Mouse (Mus musculus) E14TG2a.4 (cell line): ENCODE measurements around the gene Ky.

ENCODE experiments used
- H3K27me3 ChIP-seq: 2 replicates; pipeline ENCODE4 v1.6.1; 2014; ENCODE audit warnings: low read length, control low read depth; ENCODE audit not compliant: insufficient read depth
- H3K36me3 ChIP-seq: 2 replicates; pipeline ENCODE4 v1.6.1; 2014; ENCODE audit warnings: low read length, control low read depth; ENCODE audit not compliant: insufficient read depth
- H3K4me1 ChIP-seq: replicated peaks from 2 replicates; pipeline ENCODE4 v1.6.1; 2014; ENCODE audit warnings: low read depth, low read length, control low read depth
- H3K4me3 ChIP-seq: replicated peaks from 2 replicates; pipeline ENCODE4 v1.5.1; 2014; ENCODE audit warnings: mild to moderate bottlenecking, low read length
- H3K9me3 ChIP-seq: 2 replicates; pipeline ENCODE4 v1.6.1; 2014; ENCODE audit warnings: low read length, control low read depth
- CTCF ChIP-seq: conservative IDR thresholded peaks from 2 replicates; pipeline ENCODE4 v1.5.1; 2014; ENCODE audit warnings: low read length
- NANOG ChIP-seq: IDR thresholded peaks from 2 replicates; pipeline ENCODE4 v1.6.1; 2014; ENCODE audit warnings: borderline replicate concordance, low read length, mixed read lengths
- POU5F1 ChIP-seq: IDR thresholded peaks from 2 replicates; pipeline ENCODE4 v1.6.1; 2014; ENCODE audit warnings: low read length, borderline replicate concordance

The Ky gene

DNA sequence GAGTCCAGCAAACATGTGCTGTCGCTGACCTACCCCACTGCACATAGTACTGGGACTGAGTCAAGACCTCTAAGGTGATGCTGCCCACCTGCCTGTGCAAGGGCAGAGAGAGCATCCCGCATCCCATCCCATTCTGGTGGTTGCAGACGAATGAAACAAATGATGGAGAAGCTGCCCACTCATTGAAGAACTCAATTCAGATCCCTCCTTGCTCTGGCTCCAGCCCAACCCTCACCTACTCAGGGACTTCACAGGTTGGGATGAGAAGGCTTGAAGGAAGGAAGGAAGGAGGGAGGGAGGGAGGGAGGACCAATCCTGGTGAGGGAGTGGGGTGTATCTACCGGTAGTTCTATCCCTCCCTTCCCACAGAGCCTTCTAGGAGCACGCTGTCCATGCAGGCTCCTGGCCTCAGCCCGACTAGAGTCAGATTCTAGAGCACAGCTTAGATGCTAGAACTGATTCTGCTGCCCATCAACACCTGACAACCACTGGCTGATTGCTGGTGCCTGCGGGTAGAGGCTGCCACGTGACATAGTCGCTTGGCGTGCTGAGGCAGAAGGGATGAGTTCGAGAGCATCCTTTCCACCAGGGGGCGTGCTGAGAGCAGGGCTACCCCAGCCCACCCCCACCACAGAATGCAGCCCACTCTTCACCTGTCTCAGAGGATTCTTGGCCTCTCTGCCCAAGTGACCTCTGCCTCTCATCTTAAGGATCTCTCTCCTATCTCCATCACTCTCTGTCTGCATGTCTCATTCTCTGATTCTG is 13.3 kb upstream of the Ky start:
- Histone ChIP-seq H3K4me1 (no peaks in the 10 kb centered on the region), H3K27me3 (peaks cover 33% of the 10 kb centered on the region), H3K36me3 (no peaks in the 10 kb centered on the region), H3K9me3 (peaks cover 10% of the 10 kb centered on the region), H3K4me3 (no peak overlapping the region)
- TF ChIP-seq POU5F1, result no peak
- TF ChIP-seq CTCF, result peak; percentile 53

DNA sequence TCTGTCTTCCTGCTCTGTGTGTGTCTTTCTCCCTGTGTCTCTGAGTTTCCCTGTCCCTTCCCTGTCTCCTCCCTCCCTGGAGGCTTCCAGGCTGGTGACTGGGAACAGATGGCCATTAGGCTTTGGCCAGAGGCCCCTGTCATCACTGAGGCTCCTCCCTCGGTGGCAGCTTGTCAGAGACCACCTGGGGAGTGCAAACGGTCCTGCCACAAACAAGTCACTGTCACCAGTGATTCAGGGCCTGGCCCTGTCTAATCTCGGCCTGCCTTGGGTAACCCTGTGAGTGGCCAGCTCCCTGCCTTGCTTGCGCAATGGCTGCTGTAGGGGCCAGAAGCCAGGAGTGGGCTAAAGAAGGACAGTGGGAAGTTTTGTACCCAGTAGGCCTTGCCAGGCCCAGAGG is 12.5 kb upstream of the Ky start:
- no peak for TF ChIP-seq NANOG
- no peak for TF ChIP-seq CTCF
- no peak for TF ChIP-seq POU5F1
- Histone ChIP-seq H3K4me3 (no peak overlapping the region), H3K27me3 (peaks cover 40% of the 10 kb centered on the region)

DNA sequence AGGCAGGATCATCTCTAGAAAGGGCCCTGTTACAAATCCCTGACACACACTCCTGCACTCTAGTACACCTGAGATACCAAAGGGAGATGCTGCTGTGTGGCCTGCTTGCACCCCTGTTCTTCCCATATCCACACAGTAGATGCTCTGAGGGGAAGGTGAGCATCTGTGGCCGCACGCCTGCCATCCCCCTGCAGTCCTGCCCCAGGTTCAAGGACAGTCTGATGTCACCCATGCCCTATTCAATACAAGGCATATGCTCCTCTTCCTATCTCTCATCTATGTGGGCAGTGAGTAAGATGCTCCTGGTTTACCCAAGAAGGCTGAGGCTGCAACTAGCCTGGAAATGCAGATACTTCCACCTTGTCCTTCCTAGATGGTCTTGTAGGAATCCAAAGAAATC is 11.6 kb upstream of the Ky start:
- Histone ChIP-seq H3K27me3 (peaks cover 40% of the 10 kb centered on the region), H3K36me3 (no peaks in the 10 kb centered on the region), H3K9me3 (no peaks in the 10 kb centered on the region), H3K4me1 (no peaks in the 10 kb centered on the region), H3K4me3 (no peak overlapping the region)
- TF ChIP-seq NANOG (no peak), CTCF (no peak), POU5F1 (no peak)

More for the DNA sequence above, 12.5 kb upstream of the Ky start:
- Histone ChIP-seq H3K9me3 (peaks cover 3% of the 10 kb centered on the region), H3K4me1 (no peaks in the 10 kb centered on the region), H3K36me3 (no peaks in the 10 kb centered on the region)

DNA sequence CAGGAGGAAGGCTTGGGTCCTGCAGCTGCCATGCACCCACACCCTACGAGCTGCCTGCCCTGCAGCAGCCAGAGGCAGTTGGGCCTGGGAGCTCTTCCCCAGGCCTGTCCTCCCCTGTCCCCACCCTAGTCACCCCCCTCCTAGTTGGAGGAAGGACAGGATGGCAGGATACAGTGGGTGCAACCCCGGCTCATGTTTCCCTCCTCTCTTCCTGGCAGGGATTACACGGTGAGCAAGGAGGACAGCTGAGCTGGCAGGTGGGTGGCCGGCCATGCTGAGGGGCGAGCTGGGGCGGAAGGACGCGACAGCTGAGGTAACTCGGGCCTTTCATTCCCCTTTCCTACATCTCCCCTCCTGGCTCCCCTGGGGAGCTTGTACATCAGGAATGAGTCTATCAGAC is 11.1 kb upstream of the Ky start:
- peaks cover 40% of the 10 kb centered on the region for H3K27me3 ChIP-seq
- H3K36me3 ChIP-seq, result no peaks in the 10 kb centered on the region
- H3K4me1 ChIP-seq, result no peaks in the 10 kb centered on the region
- no peak overlapping the region for H3K4me3 ChIP-seq
- TF ChIP-seq NANOG (no peak), CTCF (no peak), POU5F1 (no peak)
- H3K9me3 ChIP-seq, result no peaks in the 10 kb centered on the region

DNA sequence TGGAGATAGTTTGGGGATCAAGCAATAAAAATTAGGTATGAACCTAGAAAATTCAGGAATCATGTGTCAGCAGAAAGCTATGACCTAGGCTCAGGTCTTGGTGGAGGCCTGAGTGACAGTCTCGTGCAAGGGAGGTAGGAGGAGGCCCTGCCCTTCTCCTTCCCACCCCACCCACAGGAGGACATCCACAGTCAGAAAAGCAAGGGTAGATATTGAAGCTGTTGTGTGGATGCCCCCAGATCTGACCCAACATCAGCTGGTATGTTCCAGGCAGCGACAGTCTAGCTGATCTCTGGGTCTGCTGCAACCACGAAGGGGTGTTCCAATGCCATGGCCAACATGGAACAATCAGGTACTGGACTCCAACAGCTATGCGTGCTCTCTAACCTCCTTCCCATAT is 10.3 kb upstream of the Ky start:
- Histone ChIP-seq H3K36me3 (no peaks in the 10 kb centered on the region), H3K9me3 (no peaks in the 10 kb centered on the region), H3K4me3 (no peak overlapping the region), H3K4me1 (no peaks in the 10 kb centered on the region), H3K27me3 (peaks cover 40% of the 10 kb centered on the region)
- TF ChIP-seq POU5F1 (no peak), CTCF (no peak), NANOG (no peak)

DNA sequence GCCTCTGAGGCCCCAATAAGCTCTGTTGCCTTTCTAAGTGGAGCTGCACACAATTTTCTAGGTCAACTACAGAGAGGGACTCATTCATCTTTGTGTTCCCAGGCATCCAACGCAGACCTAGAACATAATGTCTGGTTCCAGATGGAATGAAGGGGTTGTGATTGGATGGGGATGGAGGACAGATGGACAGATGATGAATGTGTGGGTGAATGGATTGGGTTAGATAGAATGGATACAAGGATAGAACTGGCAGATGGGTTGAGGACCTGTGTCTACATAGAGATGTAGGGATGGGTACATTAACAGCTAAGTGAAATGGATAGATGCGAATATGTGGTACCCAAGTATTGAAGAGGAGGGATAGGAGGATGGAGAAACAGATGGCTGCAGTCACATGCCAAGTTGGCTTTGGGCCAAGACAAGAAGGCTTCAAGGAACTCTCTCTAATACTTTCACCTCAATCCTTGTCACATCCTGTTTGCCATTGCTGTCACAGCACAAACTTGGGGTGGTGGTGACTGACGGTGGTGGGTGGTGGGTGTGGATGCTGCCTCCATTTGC is 9.0 kb upstream of the Ky start:
- peaks cover 43% of the 10 kb centered on the region for H3K27me3 ChIP-seq
- H3K4me1 ChIP-seq, result no peaks in the 10 kb centered on the region
- H3K4me3 ChIP-seq, result no peak overlapping the region
- H3K9me3 ChIP-seq, result no peaks in the 10 kb centered on the region
- no peaks in the 10 kb centered on the region for H3K36me3 ChIP-seq
- TF ChIP-seq CTCF (no peak), POU5F1 (no peak)

DNA sequence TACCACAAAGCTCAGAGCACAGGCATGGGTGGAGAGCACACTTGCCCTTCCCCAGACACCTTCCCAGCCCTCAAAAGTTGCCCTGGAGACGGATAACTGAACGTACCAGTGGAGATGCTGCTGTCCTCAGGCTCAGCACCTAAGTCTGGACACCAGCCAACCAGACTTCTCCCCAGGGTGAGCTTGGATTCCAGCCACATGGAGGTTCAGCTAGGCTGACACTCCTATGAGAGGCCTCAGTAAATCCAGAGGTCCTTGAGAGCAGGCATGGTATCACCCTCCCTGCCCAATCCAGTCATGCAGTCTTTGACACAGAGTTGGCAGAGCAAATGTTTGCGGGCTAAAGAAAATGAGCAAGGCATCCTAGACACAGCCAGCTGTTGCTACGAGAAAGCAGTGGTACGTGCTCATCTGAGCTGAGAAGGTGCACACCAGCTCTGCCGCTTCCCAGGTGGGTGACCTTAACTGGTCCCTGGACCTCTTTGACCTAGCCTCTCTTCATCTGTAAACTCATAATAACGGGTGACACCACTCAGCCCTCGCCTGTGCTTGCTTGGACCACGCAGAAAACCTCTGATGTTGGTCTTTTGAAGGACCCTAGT is 8.4 kb upstream of the Ky start:
- Histone ChIP-seq H3K36me3 (no peaks in the 10 kb centered on the region), H3K4me3 (no peak overlapping the region), H3K27me3 (peaks cover 39% of the 10 kb centered on the region), H3K9me3 (no peaks in the 10 kb centered on the region), H3K4me1 (no peaks in the 10 kb centered on the region)
- TF ChIP-seq CTCF, result no peak
- no peak for TF ChIP-seq NANOG
- no peak for TF ChIP-seq POU5F1

DNA sequence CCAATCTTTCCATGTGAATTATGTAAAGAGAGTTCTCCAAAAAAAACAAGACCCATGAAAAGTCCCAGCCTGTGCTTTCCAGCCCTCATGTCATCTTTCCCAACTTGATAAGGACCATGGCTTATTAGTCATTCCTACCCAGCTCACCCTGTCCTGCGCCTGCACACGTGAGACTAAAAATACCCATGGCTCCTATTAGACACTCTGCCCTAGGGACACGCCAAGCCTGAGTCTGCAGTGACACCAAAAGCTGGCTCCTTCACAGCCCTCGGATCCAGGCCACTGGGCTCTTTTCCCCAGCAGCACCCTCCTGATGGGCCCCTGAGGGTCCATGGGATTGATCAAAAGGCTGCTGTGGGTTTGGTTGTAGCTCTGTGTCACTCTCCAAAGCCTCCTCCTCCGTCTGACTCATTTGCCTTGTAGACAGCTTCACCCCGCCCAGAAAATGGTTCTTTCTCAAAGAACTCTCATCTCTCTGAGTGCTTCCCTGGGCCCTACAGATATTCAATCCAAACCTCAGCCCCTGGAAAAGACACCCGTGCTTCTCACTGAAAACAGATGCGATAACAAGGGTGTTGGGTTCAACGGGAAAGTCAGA is 7.6 kb upstream of the Ky start:
- TF ChIP-seq POU5F1 (no peak), CTCF (no peak), NANOG (no peak)
- peaks cover 39% of the 10 kb centered on the region for H3K27me3 ChIP-seq
- H3K4me3 ChIP-seq, result no peak overlapping the region
- no peaks in the 10 kb centered on the region for H3K36me3 ChIP-seq
- H3K9me3 ChIP-seq, result no peaks in the 10 kb centered on the region
- no peaks in the 10 kb centered on the region for H3K4me1 ChIP-seq

DNA sequence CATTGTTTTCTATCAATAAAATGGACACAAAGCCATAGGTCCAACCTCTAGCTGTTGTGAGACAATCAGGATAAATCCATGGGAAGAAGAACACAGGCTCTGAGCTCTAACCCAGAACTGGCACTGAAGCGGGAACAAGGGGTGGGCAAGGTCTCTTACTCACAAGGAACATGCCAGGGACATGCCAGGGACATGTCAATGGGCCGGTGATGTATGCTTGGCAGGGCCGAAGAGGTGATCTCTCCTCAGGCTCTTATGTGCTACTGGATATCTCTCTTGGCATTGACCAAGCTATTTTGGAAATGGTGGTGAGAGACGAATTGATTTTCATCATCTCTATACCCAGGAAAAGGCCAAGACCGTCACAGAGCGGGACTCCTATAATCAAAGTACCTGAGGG is 6.8 kb upstream of the Ky start:
- no peaks in the 10 kb centered on the region for H3K9me3 ChIP-seq
- H3K4me3 ChIP-seq, result no peak overlapping the region
- H3K4me1 ChIP-seq, result no peaks in the 10 kb centered on the region
- H3K27me3 ChIP-seq, result peaks cover 40% of the 10 kb centered on the region
- TF ChIP-seq CTCF (no peak), NANOG (no peak), POU5F1 (no peak)
- H3K36me3 ChIP-seq, result no peaks in the 10 kb centered on the region
